Mouse (Mus musculus): ENCODE measurements around the gene Psat1. TPM values are rescaled to one million over a fixed set of nuclear protein-coding genes. Genes with fewer than 3 reads are reported as not detected.

Gene Psat1
- polyA plus RNA-seq, 2 experiments, result 82.3 to 148 TPM

GRCm38 (mm10) chr19:15963011-15963695 lies 16.0 kb upstream of the Psat1 start:
- DNase-seq (ENCODE audit: low read depth in 3 of 3, low spot score in 3 of 3) (no peak), ATAC-seq (ENCODE audit: insufficient read depth) (no peak)
- no peaks in the 10 kb centered on the region for H3K27me3 ChIP-seq (ENCODE audit: control insufficient read depth, insufficient read depth, low read length)
- no peak for TF ChIP-seq EP300 (IDR thresholded peaks at IDR 0.05; ENCODE audit: low read depth)
- no peaks in the 10 kb centered on the region for H3K4me1 ChIP-seq (replicated peaks; ENCODE audit: control insufficient read depth in 2 of 2, insufficient read depth in 2 of 2, low read length in 1 of 2)
- no peaks in the 10 kb centered on the region for H3K36me3 ChIP-seq (replicated peaks; ENCODE audit: control insufficient read depth, insufficient read depth, low read depth)
- no peak overlapping the region for H3K4me3 ChIP-seq (ENCODE audit: insufficient read depth in 1 of 2, low read depth in 2 of 2, low read length in 2 of 2)
- H3K27ac ChIP-seq, result no peak overlapping the region
- 75% methylated on average over 17 of the region's 17 CpGs for WGBS (ENCODE audit: insufficient replicate concordance)
- H3K4me2 ChIP-seq (ENCODE audit: low read depth), result no peak overlapping the region
- no peaks in the 10 kb centered on the region for H3K9me3 ChIP-seq (ENCODE audit: control insufficient read depth, low read length)
- H3K9ac ChIP-seq (replicated peaks), result no peak overlapping the region

DNA sequence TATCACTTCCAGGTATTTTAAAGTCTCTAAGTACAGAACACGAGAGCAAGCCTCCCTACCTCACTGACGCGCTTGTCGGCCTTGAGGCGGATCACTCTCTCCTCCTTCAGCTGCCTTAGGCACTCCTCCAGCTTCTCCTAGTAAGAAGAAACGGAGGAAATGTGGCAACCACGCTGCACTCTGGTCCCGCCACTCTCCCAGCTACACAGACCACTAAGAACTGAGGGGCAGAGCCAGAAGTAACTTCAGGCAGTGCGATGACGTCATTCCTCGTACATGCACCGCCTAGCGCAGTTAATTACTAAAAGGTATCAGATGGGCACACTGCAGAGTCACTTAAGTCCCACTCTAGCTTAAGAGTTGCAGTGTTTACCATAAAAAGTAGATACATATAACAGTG lies 15.2 kb upstream of the Psat1 start:
- ATAC-seq (ENCODE audit: insufficient read depth) (no peak), DNase-seq (ENCODE audit: low read depth in 3 of 3, low spot score in 3 of 3) (no peak)
- Histone ChIP-seq H3K4me2 (ENCODE audit: low read depth) (no peak overlapping the region), H3K4me3 (ENCODE audit: insufficient read depth in 1 of 2, low read depth in 2 of 2, low read length in 2 of 2) (no peak overlapping the region), H3K27ac (no peak overlapping the region), H3K9ac (replicated peaks) (no peak overlapping the region), H3K27me3 (ENCODE audit: control insufficient read depth, insufficient read depth, low read length) (no peaks in the 10 kb centered on the region), H3K9me3 (ENCODE audit: control insufficient read depth, low read length) (no peaks in the 10 kb centered on the region), H3K36me3 (replicated peaks; ENCODE audit: control insufficient read depth, insufficient read depth, low read depth) (no peaks in the 10 kb centered on the region), H3K4me1 (replicated peaks; ENCODE audit: control insufficient read depth in 2 of 2, insufficient read depth in 2 of 2, low read length in 1 of 2) (no peaks in the 10 kb centered on the region)
- WGBS (ENCODE audit: insufficient replicate concordance), result 77% methylated on average over 13 of the region's 13 CpGs
- TF ChIP-seq CTCF (IDR thresholded peaks at IDR 0.05; ENCODE audit: low read depth) (no peak), EP300 (IDR thresholded peaks at IDR 0.05; ENCODE audit: low read depth) (no peak)

GRCm38 (mm10) chr19:15950225-15950624 lies 3.1 kb upstream of the Psat1 start:
- ATAC-seq (ENCODE audit: insufficient read depth) (no peak), DNase-seq (ENCODE audit: low read depth in 3 of 3, low spot score in 3 of 3) (no peak)
- Histone ChIP-seq H3K36me3 (replicated peaks; ENCODE audit: control insufficient read depth, insufficient read depth, low read depth) (no peaks in the 10 kb centered on the region), H3K27ac (no peak overlapping the region), H3K4me3 (ENCODE audit: insufficient read depth in 1 of 2, low read depth in 2 of 2, low read length in 2 of 2) (no peak overlapping the region), H3K9me3 (ENCODE audit: control insufficient read depth, low read length) (no peaks in the 10 kb centered on the region), H3K4me2 (ENCODE audit: low read depth) (no peak overlapping the region), H3K27me3 (ENCODE audit: control insufficient read depth, insufficient read depth, low read length) (no peaks in the 10 kb centered on the region), H3K9ac (replicated peaks) (no peak overlapping the region), H3K4me1 (replicated peaks; ENCODE audit: control insufficient read depth in 2 of 2, insufficient read depth in 2 of 2, low read length in 1 of 2) (no peaks in the 10 kb centered on the region; a peak in 1 of 4 replicates)
- TF ChIP-seq CTCF (IDR thresholded peaks at IDR 0.05; ENCODE audit: low read depth) (no peak), EP300 (IDR thresholded peaks at IDR 0.05; ENCODE audit: low read depth) (no peak)
- WGBS (ENCODE audit: insufficient replicate concordance), result 74% methylated on average over 3 of the region's 3 CpGs

DNA sequence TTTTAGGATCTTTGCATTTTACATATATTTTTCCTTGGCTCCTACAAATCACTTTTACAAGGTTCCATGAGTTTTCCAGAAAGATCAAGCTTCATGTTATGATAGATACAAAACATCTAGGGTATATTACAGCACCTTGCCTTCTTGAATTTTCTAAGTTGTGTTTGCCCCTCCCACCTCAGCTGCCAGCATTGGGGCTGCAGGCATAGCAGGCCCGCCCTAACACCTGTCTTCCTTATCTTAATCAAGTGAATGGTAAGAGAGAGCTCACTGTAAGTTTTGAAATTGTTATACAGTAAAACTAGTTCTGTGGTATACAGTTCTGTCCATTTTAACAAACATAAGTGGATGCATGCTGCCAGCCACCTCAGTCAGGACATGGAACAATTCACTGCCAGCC lies 1.7 kb upstream of the Psat1 start:
- DNase-seq (ENCODE audit: low read depth in 3 of 3, low spot score in 3 of 3), result no peak
- ATAC-seq (ENCODE audit: insufficient read depth), result no peak
- no peak overlapping the region for H3K27ac ChIP-seq
- no peak overlapping the region for H3K9ac ChIP-seq (replicated peaks)
- H3K36me3 ChIP-seq (replicated peaks; ENCODE audit: control insufficient read depth, insufficient read depth, low read depth), result no peaks in the 10 kb centered on the region
- no peaks in the 10 kb centered on the region for H3K9me3 ChIP-seq (ENCODE audit: control insufficient read depth, low read length)
- 34% methylated on average over 1 of the region's 1 CpGs for WGBS (ENCODE audit: insufficient replicate concordance)
- no peaks in the 10 kb centered on the region for H3K27me3 ChIP-seq (ENCODE audit: control insufficient read depth, insufficient read depth, low read length)
- TF ChIP-seq CTCF (IDR thresholded peaks at IDR 0.05; ENCODE audit: low read depth), result no peak
- H3K4me3 ChIP-seq (ENCODE audit: insufficient read depth in 1 of 2, low read depth in 2 of 2, low read length in 2 of 2), result no peak overlapping the region
- H3K4me2 ChIP-seq (ENCODE audit: low read depth), result no peak overlapping the region
- no peaks in the 10 kb centered on the region; a peak in 1 of 4 replicates for H3K4me1 ChIP-seq (replicated peaks; ENCODE audit: control insufficient read depth in 2 of 2, insufficient read depth in 2 of 2, low read length in 1 of 2)

DNA sequence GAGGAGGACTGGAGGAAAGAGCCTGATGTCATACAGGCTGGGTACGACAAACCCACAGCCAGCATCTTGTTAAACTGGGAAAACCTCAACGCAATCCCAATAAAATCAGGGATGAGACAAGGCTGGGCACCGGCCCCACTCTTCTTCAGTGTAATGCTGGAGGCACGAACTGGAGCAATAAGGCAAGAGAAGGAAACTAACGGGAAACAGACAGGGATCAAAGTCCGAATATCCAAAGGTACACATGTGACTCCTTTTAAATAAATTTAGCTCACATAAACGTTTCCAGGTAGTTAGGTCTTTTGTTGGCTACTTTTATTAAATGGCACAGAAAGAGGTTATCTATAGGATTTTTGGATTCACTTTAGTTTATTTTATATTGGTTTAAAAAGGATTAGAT lies 1.3 kb upstream of the Psat1 start:
- H3K4me3 ChIP-seq (ENCODE audit: insufficient read depth in 1 of 2, low read depth in 2 of 2, low read length in 2 of 2), result no peak overlapping the region
- WGBS (ENCODE audit: insufficient replicate concordance), result 69% methylated on average over 7 of the region's 7 CpGs
- no peak overlapping the region for H3K27ac ChIP-seq
- no peak for ATAC-seq (ENCODE audit: insufficient read depth)
- no peaks in the 10 kb centered on the region; a peak in 1 of 4 replicates for H3K4me1 ChIP-seq (replicated peaks; ENCODE audit: control insufficient read depth in 2 of 2, insufficient read depth in 2 of 2, low read length in 1 of 2)
- no peaks in the 10 kb centered on the region for H3K36me3 ChIP-seq (replicated peaks; ENCODE audit: control insufficient read depth, insufficient read depth, low read depth)
- H3K4me2 ChIP-seq (ENCODE audit: low read depth), result no peak overlapping the region
- no peak overlapping the region for H3K9ac ChIP-seq (replicated peaks)
- no peaks in the 10 kb centered on the region for H3K9me3 ChIP-seq (ENCODE audit: control insufficient read depth, low read length)
- no peaks in the 10 kb centered on the region for H3K27me3 ChIP-seq (ENCODE audit: control insufficient read depth, insufficient read depth, low read length)
- TF ChIP-seq EP300 (IDR thresholded peaks at IDR 0.05; ENCODE audit: low read depth) (no peak), CTCF (IDR thresholded peaks at IDR 0.05; ENCODE audit: low read depth) (no peak)
- DNase-seq (ENCODE audit: low read depth in 3 of 3, low spot score in 3 of 3), result no peak

Measured in liver, embryonic 14.5 days (tissue).